Mouse (Mus musculus) heart, adult 2 months (tissue): ENCODE measurements at regions not wholly inside any gene's neighbourhood (a gene's known extent, or its start where the extent isn't known, plus 50 kb on each side); places are given as distances from the start of the nearest gene placed in this dataset.
A peak's percentile ranks its signal among the peaks of the same experiment; 100 is the strongest.

Source experiments
- DNase-seq, 2 experiments: peaks; one replicate each; pipeline ENCODE4 v3.0.0; 2021
- H3K27ac ChIP-seq: fragments of 200-600 bp; 2 replicates; pipeline ENCODE4 v1.8.1; 2022
- H3K27me3 ChIP-seq: fragments of 200-500 bp; 2 replicates; pipeline ENCODE4 v1.6.1; 2012; ENCODE audit warnings: mild to moderate bottlenecking, low read length, inconsistent platforms, mixed read lengths; ENCODE audit not compliant: control insufficient read depth, insufficient read depth
- H3K36me3 ChIP-seq: fragments of 200-500 bp; 2 replicates; pipeline ENCODE4 v1.6.1; 2012; ENCODE audit warnings: low read length, inconsistent platforms; ENCODE audit not compliant: control insufficient read depth, insufficient read depth
- H3K4me1 ChIP-seq: fragments of 200-500 bp; 2 replicates; pipeline ENCODE4 v1.6.1; 2011; ENCODE audit warnings: low read length; ENCODE audit not compliant: control insufficient read depth, insufficient read depth
- H3K4me3 ChIP-seq: fragments of 200-600 bp; 2 replicates; pipeline ENCODE4 v1.8.1; 2022
- H3K79me2 ChIP-seq: fragments of 200-500 bp; replicated peaks from 2 replicates; pipeline ENCODE4 v1.6.1; 2012; ENCODE audit warnings: mild to moderate bottlenecking, inconsistent platforms, low read length, moderate library complexity, mixed read lengths; ENCODE audit not compliant: control insufficient read depth, insufficient read depth
- H3K9ac ChIP-seq: fragments of 200-500 bp; 2 replicates; pipeline ENCODE4 v1.6.1; 2012; ENCODE audit warnings: low read depth, mild to moderate bottlenecking, control low read depth, inconsistent platforms, low read length, mixed read lengths
- CTCF ChIP-seq: fragments of 200-600 bp; IDR thresholded peaks from 2 replicates; pipeline ENCODE4 v1.8.1; 2022; ENCODE audit warnings: antibody characterized with exemption, mild to moderate bottlenecking, moderate library complexity
- EP300 ChIP-seq: fragments of 200-500 bp; IDR thresholded peaks from 2 replicates; pipeline ENCODE4 v1.6.1; 2011; ENCODE audit warnings: low read depth, low read length, control low read depth; ENCODE audit not compliant: insufficient read depth
- POLR2A ChIP-seq: fragments of 200-500 bp; IDR thresholded peaks from 2 replicates; pipeline ENCODE4 v1.6.1; 2011; ENCODE audit warnings: mild to moderate bottlenecking, low read depth, low read length, control low read depth; ENCODE audit not compliant: insufficient read depth
- WGBS: fragments of 180-500 bp; shearing (Covaris S2); methylation state at CpG from one replicate; pipeline ENCODE4 v1.1.7; 2018; 5-methylcytosine and 5-hydroxymethylcytosine counted together
- intact Hi-C: fragments of 180-260 bp; cut with DNase I; formaldehyde crosslinking; loops from one replicate; pipeline ENCODE4 v1.15.1; 2025

DNA sequence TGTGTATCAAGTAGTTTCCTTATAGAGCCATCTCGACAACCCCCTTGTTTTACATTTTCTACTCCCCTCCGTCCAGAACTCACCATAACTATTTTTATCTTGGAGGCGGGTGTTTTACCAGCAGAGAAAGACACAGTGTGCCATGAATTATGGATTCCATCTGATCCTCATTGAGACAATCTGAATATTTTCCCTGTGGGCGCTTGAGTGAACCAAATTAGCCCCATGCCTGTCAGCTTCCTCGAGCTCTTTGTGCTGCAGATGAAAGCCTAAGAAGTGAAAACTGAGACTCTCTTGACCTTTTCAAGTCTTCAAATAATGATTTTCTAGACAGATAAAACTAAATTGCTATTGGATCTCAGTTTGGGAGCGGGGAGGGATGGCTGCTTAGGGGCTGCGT lies 134.0 kb upstream of the Ddx18 start:
- Histone ChIP-seq H3K4me1 (no peaks in the 10 kb centered on the region), H3K4me3 (no peak overlapping the region), H3K27ac (no peak overlapping the region), H3K36me3 (no peaks in the 10 kb centered on the region), H3K27me3 (no peaks in the 10 kb centered on the region), H3K79me2 (no peaks in the 10 kb centered on the region), H3K9ac (no peak overlapping the region)
- no peak for TF ChIP-seq EP300
- no peak for TF ChIP-seq CTCF
- no peak for TF ChIP-seq POLR2A
- intact Hi-C loops, result no loop called here
- 69% methylated on average over 7 of the region's 7 CpGs for WGBS
- no peak for DNase-seq

DNA sequence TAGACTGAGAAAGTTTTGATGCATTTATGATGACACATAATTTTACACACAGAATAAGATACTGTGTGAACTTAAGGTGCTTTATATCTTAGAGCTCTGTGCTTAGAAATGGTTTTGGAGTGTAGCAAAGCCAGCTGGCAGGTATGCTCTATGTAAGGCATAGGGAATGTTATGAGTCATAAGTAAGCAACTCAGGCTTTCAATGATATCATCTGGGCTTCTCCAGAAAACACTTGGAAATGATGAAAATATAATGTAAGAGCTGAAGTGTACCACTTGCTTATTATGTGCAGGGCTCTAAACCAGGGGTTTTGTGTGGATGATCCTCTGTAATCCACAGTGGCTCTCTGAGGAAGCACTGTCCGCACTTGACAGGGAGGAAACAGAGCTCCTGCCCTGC lies 86.1 kb upstream of the Ddx18 start:
- Histone ChIP-seq H3K27ac (no peak overlapping the region), H3K4me1 (no peaks in the 10 kb centered on the region), H3K4me3 (no peak overlapping the region), H3K27me3 (no peaks in the 10 kb centered on the region), H3K79me2 (no peaks in the 10 kb centered on the region), H3K9ac (no peak overlapping the region), H3K36me3 (no peaks in the 10 kb centered on the region)
- TF ChIP-seq POLR2A, result no peak
- TF ChIP-seq EP300, result no peak
- no peak for TF ChIP-seq CTCF
- no peak for DNase-seq
- intact Hi-C loops, result no loop called here
- 79% methylated on average over 1 of the region's 1 CpGs for WGBS

DNA sequence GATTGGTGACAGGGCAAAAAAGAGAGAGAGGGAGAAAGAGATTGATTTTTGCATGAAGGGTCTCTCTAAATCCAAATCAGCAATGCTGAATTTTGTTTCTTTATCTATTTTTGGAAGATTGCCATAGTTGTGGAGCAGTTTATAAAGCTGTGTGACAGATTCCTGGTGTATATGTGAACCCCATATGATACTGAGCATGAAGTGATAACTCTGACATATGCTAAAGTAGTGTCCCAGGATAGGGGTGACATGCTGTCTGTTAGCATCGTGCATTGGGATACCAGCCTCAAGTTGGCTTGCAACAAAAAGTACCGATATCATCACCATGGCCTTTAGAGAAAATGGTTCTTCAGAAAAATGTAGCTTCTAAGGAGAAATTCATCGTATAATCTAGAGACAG lies 82.3 kb upstream of the Ddx18 start:
- H3K4me3 ChIP-seq, result no peak overlapping the region
- H3K4me1 ChIP-seq, result no peaks in the 10 kb centered on the region
- H3K79me2 ChIP-seq, result no peaks in the 10 kb centered on the region
- DNase-seq, result no peak
- 77% methylated on average over 3 of the region's 3 CpGs for WGBS
- intact Hi-C loops, result no loop called here
- no peak overlapping the region for H3K9ac ChIP-seq
- no peaks in the 10 kb centered on the region for H3K36me3 ChIP-seq
- no peaks in the 10 kb centered on the region for H3K27me3 ChIP-seq
- no peak for TF ChIP-seq EP300
- H3K27ac ChIP-seq, result no peak overlapping the region

DNA sequence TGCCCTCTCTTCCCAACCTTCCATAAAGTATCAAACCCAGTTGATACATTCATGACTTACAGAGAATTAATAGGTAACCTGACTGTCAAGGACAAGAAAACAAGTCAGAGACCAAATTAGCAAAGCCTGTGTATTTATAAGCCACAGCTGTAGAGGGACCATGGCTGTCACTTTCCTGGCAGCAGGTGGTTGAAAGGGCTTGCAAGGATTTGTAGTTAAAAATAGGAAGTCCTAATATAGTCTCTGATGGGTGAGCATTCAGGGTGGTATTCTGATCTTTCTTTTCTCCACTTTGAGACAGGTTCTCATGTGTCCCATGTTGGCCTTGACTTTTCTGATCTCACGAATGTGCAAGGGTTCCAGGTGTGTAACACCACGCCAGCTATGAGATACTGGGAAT lies 63.7 kb upstream of the Ddx18 start:
- Histone ChIP-seq H3K4me3 (no peak overlapping the region), H3K79me2 (no peaks in the 10 kb centered on the region), H3K36me3 (no peaks in the 10 kb centered on the region), H3K27me3 (no peaks in the 10 kb centered on the region), H3K27ac (peak overlapping the region; percentile 70), H3K9ac (no peak overlapping the region), H3K4me1 (no peaks in the 10 kb centered on the region)
- intact Hi-C loops, result no loop called here
- WGBS, result 52% methylated on average over 2 of the region's 2 CpGs
- peak in 1 of 2 experiments; percentile 15 for DNase-seq
- TF ChIP-seq EP300 (no peak), POLR2A (no peak), CTCF (no peak)

DNA sequence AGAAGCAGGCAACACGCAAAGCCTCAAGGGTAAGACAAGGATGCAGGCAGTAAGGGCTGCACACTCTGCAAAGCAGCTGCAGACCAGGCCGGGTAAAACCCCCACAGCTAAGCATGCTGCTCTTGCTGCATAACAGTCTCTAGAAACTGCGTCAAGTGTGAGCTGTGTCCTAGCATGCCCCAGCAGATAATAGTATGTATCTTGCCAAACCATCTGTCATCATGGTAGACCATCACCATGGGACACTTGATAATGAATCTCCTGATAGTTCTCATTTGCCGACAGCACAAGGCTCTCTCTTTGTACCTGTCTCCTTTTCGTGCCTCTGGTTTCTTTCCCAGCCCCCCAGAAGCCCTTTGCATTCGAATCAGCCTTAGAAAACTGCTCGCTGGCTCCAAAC lies 52.5 kb upstream of the Ddx18 start:
- Histone ChIP-seq H3K27ac (no peak overlapping the region), H3K9ac (no peak overlapping the region), H3K4me1 (no peaks in the 10 kb centered on the region), H3K27me3 (no peaks in the 10 kb centered on the region), H3K4me3 (no peak overlapping the region), H3K79me2 (no peaks in the 10 kb centered on the region), H3K36me3 (no peaks in the 10 kb centered on the region)
- TF ChIP-seq EP300 (no peak), POLR2A (no peak), CTCF (no peak)
- WGBS, result 68% methylated on average over 7 of the region's 7 CpGs
- intact Hi-C loops, result no loop called here
- DNase-seq, result no peak

DNA sequence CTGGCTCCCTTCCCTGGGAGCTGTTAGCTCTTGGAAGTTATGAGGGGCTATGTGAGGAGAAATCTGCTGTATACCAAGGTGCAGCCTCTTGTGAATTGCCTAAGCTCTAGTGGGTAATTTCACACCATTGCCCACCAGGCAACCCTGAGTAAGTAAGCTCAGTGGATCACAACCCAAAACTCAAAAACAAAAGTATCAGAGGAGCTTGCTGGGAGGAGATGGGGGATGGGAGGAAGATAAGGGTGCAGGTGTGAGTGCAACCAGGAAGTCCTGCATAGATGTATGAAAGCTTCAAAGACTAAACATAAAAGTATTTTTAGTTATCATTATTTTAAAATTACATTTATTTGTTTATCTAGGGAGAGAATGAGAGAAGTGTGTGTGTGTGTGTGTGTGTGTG lies 50.8 kb upstream of the Ddx18 start:
- TF ChIP-seq CTCF (no peak), EP300 (no peak), POLR2A (no peak)
- intact Hi-C loops, result no loop called here
- Histone ChIP-seq H3K4me3 (no peak overlapping the region), H3K79me2 (no peaks in the 10 kb centered on the region), H3K36me3 (no peaks in the 10 kb centered on the region), H3K4me1 (no peaks in the 10 kb centered on the region), H3K27ac (no peak overlapping the region), H3K27me3 (no peaks in the 10 kb centered on the region), H3K9ac (no peak overlapping the region)
- DNase-seq, result no peak
